Mouse (Mus musculus) limb, embryonic 15.5 days (tissue): Measurements from ENCODE around the gene Sco1. TPM values are rescaled to one million over a fixed set of nuclear protein-coding genes. Genes with fewer than 3 reads are reported as not detected.

Source experiments
- ATAC-seq: fragments of 200-750 bp; cut with Nextera tagmentation; 2 replicates; pipeline ENCODE4 v1.8.0; 2017; ENCODE audit warnings: low read depth, moderate TSS enrichment; ENCODE audit not compliant: insufficient number of reproducible peaks, low FRiP score, low TSS enrichment
- H3K27ac ChIP-seq: fragments of 300-500 bp; sonication (generic); 2 replicates; pipeline ENCODE4 v1.5.1; 2015; ENCODE audit warnings: moderate library complexity, mild to moderate bottlenecking, inconsistent platforms
- H3K27me3 ChIP-seq: fragments of 300-500 bp; sonication (generic); 2 replicates; pipeline ENCODE4 v1.6.1; 2015; ENCODE audit warnings: inconsistent platforms
- H3K36me3 ChIP-seq: fragments of 300-500 bp; sonication (generic); 2 replicates; pipeline ENCODE4 v1.6.1; 2015; ENCODE audit warnings: inconsistent platforms
- H3K4me1 ChIP-seq: fragments of 300-500 bp; sonication (generic); 2 replicates; pipeline ENCODE4 v1.6.1; 2015; ENCODE audit warnings: inconsistent platforms
- H3K4me2 ChIP-seq: fragments of 300-500 bp; sonication (generic); 2 replicates; pipeline ENCODE4 v1.6.1; 2015; ENCODE audit warnings: mild to moderate bottlenecking, inconsistent platforms
- H3K4me3 ChIP-seq: fragments of 300-500 bp; sonication (generic); 2 replicates; pipeline ENCODE4 v1.5.1; 2015; ENCODE audit warnings: mild to moderate bottlenecking, inconsistent platforms
- H3K9ac ChIP-seq: fragments of 300-500 bp; sonication (generic); 2 replicates; pipeline ENCODE4 v1.6.1; 2015; ENCODE audit warnings: inconsistent platforms
- H3K9me3 ChIP-seq: fragments of 300-500 bp; sonication (generic); 2 replicates; pipeline ENCODE4 v1.6.1; 2016; ENCODE audit warnings: inconsistent platforms
- WGBS: fragments of 180-500 bp; shearing (Covaris S2); methylation state at CpG from one replicate; pipeline ENCODE4 v1.1.7; 2015; 5-methylcytosine and 5-hydroxymethylcytosine counted together
- polyA plus RNA-seq: library from polyadenylated mRNA; unstranded; fragments of >200 nt; fragmentation: Nextera tagmentation; extraction: Ambion mirVana; gene quantifications from 2 replicates; pipeline ENCODE4 v1.2.1, GENCODE M21; 2015

The Sco1 gene
- polyA plus RNA-seq, 1 experiment from 2014 or later, result 16.4 TPM

DNA sequence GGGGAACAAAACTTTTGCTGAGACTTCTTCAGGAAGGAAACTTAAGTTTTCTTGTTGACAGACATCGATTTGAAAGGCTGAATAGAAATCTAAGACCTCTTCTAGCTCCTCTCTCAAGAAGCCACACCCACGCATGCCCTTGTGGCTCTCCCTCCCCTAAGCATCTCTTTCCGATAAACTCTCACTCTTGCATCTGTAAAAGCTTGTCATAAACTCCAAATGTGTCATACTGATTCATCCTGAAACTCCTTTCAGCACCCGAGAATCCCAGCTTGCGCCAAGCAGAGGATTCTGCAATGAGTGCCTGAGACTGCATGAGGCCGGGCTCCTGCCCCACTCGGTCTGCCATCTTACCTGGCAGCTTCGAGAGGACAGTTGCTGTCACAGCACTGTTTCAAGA lies 4.0 kb upstream of the Sco1 start:
- Histone ChIP-seq H3K27ac (no peak overlapping the region), H3K36me3 (peaks cover 5% of the 10 kb centered on the region), H3K9me3 (no peaks in the 10 kb centered on the region), H3K4me3 (no peak overlapping the region), H3K4me1 (peaks cover 7% of the 10 kb centered on the region; the same call in 1 of the 2 replicates), H3K4me2 (no peak overlapping the region), H3K27me3 (no peaks in the 10 kb centered on the region), H3K9ac (no peak overlapping the region)
- no peak for ATAC-seq
- 88% methylated on average over 8 of the region's 8 CpGs for WGBS

GRCm38 (mm10) chr11:67049256-67049655 lies 3.2 kb upstream of the Sco1 start:
- no peaks in the 10 kb centered on the region for H3K9me3 ChIP-seq
- no peak overlapping the region for H3K4me3 ChIP-seq
- WGBS, result 92% methylated on average over 3 of the region's 3 CpGs
- ATAC-seq, result no peak
- no peak overlapping the region for H3K9ac ChIP-seq
- H3K4me1 ChIP-seq, result peaks cover 15% of the 10 kb centered on the region; the same call in 1 of the 2 replicates
- H3K36me3 ChIP-seq, result peaks cover 5% of the 10 kb centered on the region
- H3K27ac ChIP-seq, result no peak overlapping the region
- no peaks in the 10 kb centered on the region for H3K27me3 ChIP-seq
- no peak overlapping the region for H3K4me2 ChIP-seq

- no peaks in the 10 kb centered on the region for H3K27me3 ChIP-seq
- peak overlapping the region; percentile 85 for H3K27ac ChIP-seq
- peak overlapping the region; percentile 83 for H3K4me3 ChIP-seq
- peak overlapping the region; percentile 64 for H3K4me2 ChIP-seq
- peaks cover 15% of the 10 kb centered on the region; the same call in 1 of the 2 replicates for H3K4me1 ChIP-seq
- H3K36me3 ChIP-seq, result peaks cover 15% of the 10 kb centered on the region
- no peak for ATAC-seq
- 6% methylated on average over 16 of the region's 16 CpGs for WGBS
- no peaks in the 10 kb centered on the region for H3K9me3 ChIP-seq
- H3K9ac ChIP-seq, result peak overlapping the region; percentile 69
Measured at GRCm38 (mm10) chr11:67051676-67052320, 672 bp upstream of the Sco1 start.

- no peak overlapping the region for H3K4me2 ChIP-seq
- H3K27me3 ChIP-seq, result no peaks in the 10 kb centered on the region
- H3K4me1 ChIP-seq, result peaks cover 15% of the 10 kb centered on the region; the same call in 1 of the 2 replicates
- H3K4me3 ChIP-seq, result no peak overlapping the region
- no peaks in the 10 kb centered on the region for H3K9me3 ChIP-seq
- H3K36me3 ChIP-seq, result peaks cover 42% of the 10 kb centered on the region
- H3K27ac ChIP-seq, result no peak overlapping the region
- WGBS, result 87% methylated on average over 8 of the region's 8 CpGs
- ATAC-seq, result no peak
- no peak overlapping the region for H3K9ac ChIP-seq
Measured at GRCm38 (mm10) chr11:67054754-67055365, 2.4 kb downstream of the Sco1 start.

DNA sequence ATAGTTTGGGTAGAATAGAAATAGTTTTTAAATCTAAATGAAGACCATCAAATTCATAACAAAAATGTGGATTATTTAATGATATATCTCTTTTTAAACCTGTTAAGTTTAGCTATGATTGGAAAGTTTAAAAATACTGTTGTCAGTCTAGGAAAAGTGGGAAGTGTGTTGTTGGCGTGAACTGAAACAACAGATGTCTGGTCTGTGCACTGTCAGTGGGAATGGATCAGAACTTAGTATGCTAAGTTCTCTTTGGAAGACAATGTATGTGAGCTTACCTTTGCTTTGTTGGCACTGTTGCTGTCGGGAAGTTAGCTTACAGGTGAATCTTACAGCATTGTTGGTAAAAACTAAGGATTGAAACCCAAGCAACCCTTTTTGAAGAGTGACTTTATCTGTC lies 8.8 kb downstream of the Sco1 start:
- Histone ChIP-seq H3K36me3 (peaks cover 84% of the 10 kb centered on the region), H3K4me3 (no peak overlapping the region), H3K27me3 (no peaks in the 10 kb centered on the region), H3K4me2 (no peak overlapping the region), H3K9ac (no peak overlapping the region), H3K9me3 (no peaks in the 10 kb centered on the region), H3K27ac (no peak overlapping the region), H3K4me1 (no peaks in the 10 kb centered on the region)
- no peak for ATAC-seq
- 93% methylated on average over 2 of the region's 2 CpGs for WGBS

- Histone ChIP-seq H3K27me3 (no peaks in the 10 kb centered on the region), H3K36me3 (peaks cover 75% of the 10 kb centered on the region), H3K9ac (no peak overlapping the region), H3K9me3 (no peaks in the 10 kb centered on the region), H3K4me1 (no peaks in the 10 kb centered on the region), H3K4me3 (no peak overlapping the region), H3K27ac (no peak overlapping the region), H3K4me2 (no peak overlapping the region)
- WGBS, result 85% methylated on average over 3 of the region's 3 CpGs
- 0 out of 2 replicates have a peak, but pooled peaks have one; percentile 48 for ATAC-seq
Measured at GRCm38 (mm10) chr11:67062726-67063125, 10.3 kb downstream of the Sco1 start.

DNA sequence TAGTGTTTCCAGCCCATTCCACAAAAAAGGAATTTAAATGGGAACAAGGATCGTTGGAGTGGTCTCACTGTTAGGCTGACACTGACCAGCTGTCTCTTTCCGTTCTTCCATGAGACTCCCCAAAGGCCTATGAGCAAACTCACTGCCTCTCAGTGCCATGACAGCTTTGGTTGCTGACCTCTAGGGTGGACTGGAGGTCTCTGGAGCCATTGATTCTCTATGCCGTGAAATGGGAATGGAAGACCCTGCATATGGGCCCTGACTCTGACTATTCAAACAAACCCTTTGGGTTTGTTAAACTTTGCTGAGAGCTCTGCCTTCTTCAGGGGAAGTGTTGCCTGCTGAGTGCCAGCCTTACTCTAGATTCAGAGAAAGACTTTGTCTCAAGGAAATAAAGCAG lies 15.3 kb downstream of the Sco1 start:
- Histone ChIP-seq H3K27me3 (no peaks in the 10 kb centered on the region), H3K4me3 (no peak overlapping the region), H3K27ac (no peak overlapping the region), H3K4me1 (no peaks in the 10 kb centered on the region), H3K36me3 (peaks cover 38% of the 10 kb centered on the region), H3K9ac (no peak overlapping the region), H3K9me3 (no peaks in the 10 kb centered on the region), H3K4me2 (no peak overlapping the region)
- ATAC-seq, result no peak
- 90% methylated on average over 3 of the region's 3 CpGs for WGBS

GRCm38 (mm10) chr11:67072615-67073130 lies 20.2 kb downstream of the Sco1 start:
- Histone ChIP-seq H3K27me3 (no peaks in the 10 kb centered on the region), H3K27ac (no peak overlapping the region), H3K9me3 (no peaks in the 10 kb centered on the region), H3K4me1 (no peaks in the 10 kb centered on the region), H3K36me3 (no peaks in the 10 kb centered on the region), H3K4me2 (no peak overlapping the region), H3K9ac (no peak overlapping the region), H3K4me3 (no peak overlapping the region)
- no peak for ATAC-seq
- 78% methylated on average over 15 of the region's 15 CpGs for WGBS

DNA sequence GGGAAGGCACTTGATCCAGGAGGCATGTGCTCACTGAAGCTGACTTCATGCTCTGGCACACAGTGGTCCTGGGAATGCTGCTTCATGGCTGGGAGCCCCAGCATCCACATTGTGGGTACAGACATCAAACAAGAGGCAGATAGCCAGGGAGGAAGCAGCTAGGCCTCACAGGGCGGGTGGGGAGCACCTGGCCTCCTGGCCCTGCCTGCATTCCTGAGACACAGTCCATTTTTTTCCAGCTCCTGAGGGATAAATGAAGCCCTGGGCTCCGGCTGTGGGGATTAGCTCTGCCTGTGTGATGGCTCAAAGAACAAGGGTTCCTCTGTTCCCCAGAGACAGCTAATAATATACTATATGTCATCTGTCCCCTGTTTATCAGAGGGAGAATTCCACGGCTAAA lies 22.6 kb downstream of the Sco1 start:
- H3K27ac ChIP-seq, result no peak overlapping the region
- WGBS, result 45% methylated on average over 3 of the region's 3 CpGs
- H3K4me1 ChIP-seq, result no peaks in the 10 kb centered on the region
- no peaks in the 10 kb centered on the region for H3K27me3 ChIP-seq
- no peak overlapping the region for H3K4me2 ChIP-seq
- no peak overlapping the region for H3K9ac ChIP-seq
- no peak overlapping the region for H3K4me3 ChIP-seq
- H3K36me3 ChIP-seq, result no peaks in the 10 kb centered on the region
- H3K9me3 ChIP-seq, result no peaks in the 10 kb centered on the region
- peak; percentile 40; the same call in 1 of the 2 replicates for ATAC-seq

GRCm38 (mm10) chr11:67076781-67077180 lies 24.3 kb downstream of the Sco1 start:
- Histone ChIP-seq H3K9me3 (no peaks in the 10 kb centered on the region), H3K4me1 (no peaks in the 10 kb centered on the region), H3K27ac (no peak overlapping the region), H3K36me3 (no peaks in the 10 kb centered on the region), H3K4me3 (no peak overlapping the region), H3K4me2 (no peak overlapping the region), H3K9ac (no peak overlapping the region), H3K27me3 (no peaks in the 10 kb centered on the region; the same call in 1 of the 2 replicates)
- ATAC-seq, result no peak
- 87% methylated on average over 5 of the region's 5 CpGs for WGBS

DNA sequence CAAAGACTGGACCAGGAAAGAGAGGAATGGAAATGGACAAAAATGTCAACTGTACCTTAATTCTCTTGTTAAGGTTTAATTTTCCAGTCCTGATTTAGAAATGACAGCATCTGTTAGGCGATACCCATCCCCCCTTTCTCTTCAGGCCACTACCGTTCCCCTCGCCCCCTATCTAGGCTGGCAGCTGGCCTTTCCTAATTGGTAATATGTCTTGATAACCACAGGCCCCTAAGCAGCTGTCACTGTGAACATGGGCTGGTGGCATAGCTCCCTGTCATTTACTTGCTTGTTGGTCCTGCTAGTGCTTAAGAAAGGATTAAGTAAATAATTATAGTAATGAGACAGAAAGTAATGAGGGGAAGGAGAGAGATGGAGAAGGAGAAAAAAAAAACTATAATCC lies 25.0 kb downstream of the Sco1 start:
- Histone ChIP-seq H3K27me3 (no peaks in the 10 kb centered on the region; the same call in 1 of the 2 replicates), H3K4me1 (no peaks in the 10 kb centered on the region), H3K4me2 (no peak overlapping the region), H3K27ac (peak overlapping the region; percentile 33; the same call in 1 of the 2 replicates), H3K9ac (no peak overlapping the region), H3K36me3 (no peaks in the 10 kb centered on the region), H3K4me3 (no peak overlapping the region), H3K9me3 (no peaks in the 10 kb centered on the region)
- no peak for ATAC-seq
- 47% methylated on average over 3 of the region's 3 CpGs for WGBS

GRCm38 (mm10) chr11:67078000-67078399 lies 25.5 kb downstream of the Sco1 start, which contains the start of gene Myh3:
Gene Myh3, plus strand, starts transcription at chr11:67078300.
- WGBS, result 84% methylated on average over 5 of the region's 5 CpGs
- Histone ChIP-seq H3K27ac (peak within 1 kb of the TSS; percentile 33; the same call in 1 of the 2 replicates), H3K36me3 (no peaks in the 10 kb centered on the region)

More at GRCm38 (mm10) chr11:67078000-67078399, 25.5 kb downstream of the Sco1 start, which contains the start of gene Myh3:
- no peaks in the 10 kb centered on the region for H3K9me3 ChIP-seq
- H3K4me3 ChIP-seq, result 0 out of 2 replicates have a peak within 1 kb of the TSS, but pooled peaks have one; percentile 3
- H3K4me2 ChIP-seq, result no peak within 1 kb of the TSS
- no peak for ATAC-seq
- no peaks in the 10 kb centered on the region for H3K4me1 ChIP-seq
- no peak within 1 kb of the TSS for H3K9ac ChIP-seq
- peaks cover 3% of the 10 kb centered on the region for H3K27me3 ChIP-seq
